Mouse (Mus musculus): ENCODE measurements at regions not wholly inside any gene's neighbourhood (a gene's known extent, or its start where the extent isn't known, plus 50 kb on each side); places are given as distances from the start of the nearest gene placed in this dataset.

DNA sequence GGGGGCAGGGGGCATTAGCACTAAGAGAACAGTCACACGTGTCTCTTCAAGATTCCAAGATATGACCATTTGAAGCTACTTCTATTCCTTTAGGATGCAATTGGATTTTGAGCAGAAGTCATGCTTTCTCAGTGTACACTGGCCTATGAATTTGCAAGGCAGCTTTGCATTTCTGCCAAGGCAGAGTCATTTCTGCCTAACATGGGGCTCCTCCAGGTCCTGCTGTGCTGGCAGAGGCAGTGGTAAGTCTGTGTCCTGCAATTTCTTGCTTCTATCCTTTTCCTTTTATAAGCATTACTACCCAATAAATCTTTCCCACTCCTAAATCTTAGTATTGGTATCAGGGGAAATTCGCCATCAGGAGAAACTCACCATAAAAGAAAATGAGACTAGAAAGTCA is 56.0 kb upstream of the Ostn start:
- DNase-seq: peak; percentile 42 to 58
